In the genomic region with DNA sequence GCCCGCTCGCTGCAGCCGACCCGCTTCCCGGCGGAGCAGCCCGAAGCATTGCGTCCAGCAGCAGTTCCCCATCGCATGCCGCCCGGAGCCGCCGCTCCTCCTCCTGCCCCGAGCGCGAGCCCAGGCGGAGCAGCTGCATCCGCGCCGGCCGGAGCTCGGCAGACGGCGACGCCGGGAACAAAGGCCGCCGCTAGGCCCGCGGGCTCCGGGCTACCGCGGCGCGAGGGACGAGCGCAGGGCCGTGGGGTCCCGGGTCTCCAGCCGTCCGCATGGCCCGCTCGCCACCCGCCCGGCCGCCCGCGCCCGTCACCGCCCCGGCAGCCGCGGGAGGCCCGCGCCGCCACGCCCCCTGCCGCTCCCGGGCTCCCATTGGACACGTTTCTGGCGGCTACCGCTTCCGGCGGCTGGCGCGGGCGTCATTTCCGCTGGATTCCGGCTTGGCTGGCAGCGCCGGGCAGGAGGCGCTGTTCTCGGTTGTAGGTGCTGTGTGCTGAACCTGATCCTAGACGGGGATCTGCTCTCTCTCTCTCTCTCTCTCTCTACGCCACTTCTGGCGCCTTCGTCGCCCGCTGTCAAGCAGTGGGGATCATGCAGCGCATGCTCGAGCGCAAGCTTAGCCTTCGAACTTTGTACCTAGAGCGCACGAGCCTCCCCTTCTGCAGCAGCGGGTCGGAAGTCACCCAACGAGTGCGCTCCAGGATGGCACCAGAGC, we compare ENCODE assay signal across 7 mouse cellular contexts. TPM values are rescaled to one million over a fixed set of nuclear protein-coding genes. Genes with fewer than 3 reads are reported as not detected.
A peak's percentile ranks its signal among the peaks of the same experiment; 100 is the strongest.
DNase-seq lines count a peak whose midpoint lies in the region; ATAC-seq and TF ChIP-seq lines count a peak whose summit lies in the region.

Gene Ap1ar (minus strand): TSS at position 370 of the 712 bp plus-strand sequence.

- H3K4me2 ChIP-seq in embryonic facial prominence, embryonic 12.5 days (replicated peaks): peak within 1 kb of the TSS; percentile 79
- peak within 1 kb of the TSS; percentile 80 for H3K4me2 ChIP-seq in limb, embryonic 12.5 days
- H3K4me2 ChIP-seq in midbrain, embryonic 15.5 days: peak within 1 kb of the TSS; percentile 61

- H3K9me3 ChIP-seq in embryonic facial prominence, embryonic 12.5 days: no peaks in the 10 kb centered on the region
- no peaks in the 10 kb centered on the region for H3K9me3 ChIP-seq in limb, embryonic 12.5 days
- H3K9me3 ChIP-seq in midbrain, embryonic 15.5 days: no peaks in the 10 kb centered on the region

- peak within 1 kb of the TSS; percentile 80 for H3K4me3 ChIP-seq in embryonic facial prominence, embryonic 12.5 days
- peak within 1 kb of the TSS; percentile 93 for H3K4me3 ChIP-seq in kidney, adult 2 months (ENCODE audit: insufficient read depth, low read depth, low read length)
- H3K4me3 ChIP-seq in limb, embryonic 12.5 days (replicated peaks): peak within 1 kb of the TSS; percentile 94
- peak within 1 kb of the TSS; percentile 87 for H3K4me3 ChIP-seq in midbrain, embryonic 15.5 days
- peak within 1 kb of the TSS; percentile 79 for H3K4me3 ChIP-seq in spleen, adult 2 months (ENCODE audit: extremely low read depth, insufficient read depth, insufficient read length)

- no peaks in the 10 kb centered on the region for H3K27me3 ChIP-seq in embryonic facial prominence, embryonic 12.5 days
- no peaks in the 10 kb centered on the region for H3K27me3 ChIP-seq in kidney, adult 2 months (replicated peaks; ENCODE audit: control insufficient read depth, insufficient read depth, low read length)
- no peaks in the 10 kb centered on the region for H3K27me3 ChIP-seq in limb, embryonic 12.5 days
- no peaks in the 10 kb centered on the region for H3K27me3 ChIP-seq in midbrain, embryonic 15.5 days (replicated peaks)
- no peaks in the 10 kb centered on the region for H3K27me3 ChIP-seq in spleen, adult 2 months (ENCODE audit: control insufficient read depth, insufficient read depth, low read length)

- H3K9ac ChIP-seq in embryonic facial prominence, embryonic 12.5 days: peak within 1 kb of the TSS; percentile 84
- H3K9ac ChIP-seq in limb, embryonic 12.5 days (replicated peaks): peak within 1 kb of the TSS; percentile 91
- H3K9ac ChIP-seq in midbrain, embryonic 15.5 days: peak within 1 kb of the TSS; percentile 97

- peak; percentile 55 for TF ChIP-seq CTCF in kidney, adult 2 months (conservative IDR thresholded peaks at IDR 0.05; ENCODE audit: insufficient read depth, insufficient read length, low read depth, low read length)
- TF ChIP-seq CTCF in spleen, adult 2 months (IDR thresholded peaks at IDR 0.05; ENCODE audit: extremely low read depth, insufficient read depth, insufficient read length, insufficient replicate concordance): peak; percentile 56; the same call in 1 of the 2 replicates

- H3K4me1 ChIP-seq in embryonic facial prominence, embryonic 12.5 days: peaks cover 13% of the 10 kb centered on the region
- H3K4me1 ChIP-seq in kidney, adult 2 months (ENCODE audit: control insufficient read depth, insufficient read depth, low read length): peaks cover 14% of the 10 kb centered on the region; the same call in 1 of the 2 replicates
- H3K4me1 ChIP-seq in limb, embryonic 12.5 days (replicated peaks): peaks cover 12% of the 10 kb centered on the region
- peaks cover 25% of the 10 kb centered on the region for H3K4me1 ChIP-seq in midbrain, embryonic 15.5 days
- no peaks in the 10 kb centered on the region for H3K4me1 ChIP-seq in spleen, adult 2 months (ENCODE audit: control insufficient read depth, insufficient read depth, insufficient read length)

- peak within 1 kb of the TSS; percentile 88 for H3K27ac ChIP-seq in embryonic facial prominence, embryonic 12.5 days
- peak within 1 kb of the TSS; percentile 85 for H3K27ac ChIP-seq in kidney, adult 2 months (ENCODE audit: insufficient read depth, low read depth, low read length)
- peak within 1 kb of the TSS; percentile 90 for H3K27ac ChIP-seq in limb, embryonic 12.5 days
- peak within 1 kb of the TSS; percentile 90 for H3K27ac ChIP-seq in midbrain, embryonic 15.5 days
- peak within 1 kb of the TSS; percentile 92 for H3K27ac ChIP-seq in spleen, adult 2 months (ENCODE audit: insufficient read depth, low read length)

- peak; percentile 67 for TF ChIP-seq POLR2A in kidney, adult 2 months (IDR thresholded peaks at IDR 0.05; ENCODE audit: low read depth, low read length)
- peak; percentile 23; the same call in 1 of the 2 replicates for TF ChIP-seq POLR2A in spleen, adult 2 months (IDR thresholded peaks at IDR 0.05; ENCODE audit: low read depth, low read length)

- under 1% methylated on average over 68 of the region's 89 CpGs for WGBS in embryonic facial prominence, embryonic 12.5 days
- WGBS in kidney, adult 2 months: under 1% methylated on average over 85 of the region's 89 CpGs
- under 1% methylated on average over 89 of the region's 89 CpGs for WGBS in limb, embryonic 12.5 days
- under 1% methylated on average over 84 of the region's 89 CpGs for WGBS in midbrain, embryonic 15.5 days
- WGBS in spleen, adult 2 months: under 1% methylated on average over 87 of the region's 89 CpGs

- DNase-seq in adrenal gland, postnatal 25 days: peak; percentile 97
- peak; percentile 97 for DNase-seq in heart, adult 18-20 months
- DNase-seq in kidney, adult 2 months: peak; percentile 97
- DNase-seq in spleen, adult 2 months (ENCODE audit: low read depth in 1 of 2, low spot score in 2 of 2): peak; percentile 85 to 94

- peak; percentile 94 for ATAC-seq in embryonic facial prominence, embryonic 12.5 days (ENCODE audit: insufficient number of reproducible peaks, insufficient read depth, low FRiP score, low TSS enrichment)
- peak; percentile 97 for ATAC-seq in limb, embryonic 12.5 days (ENCODE audit: insufficient number of reproducible peaks, insufficient read depth, low FRiP score, low TSS enrichment, low read depth)
- peak; percentile 98 for ATAC-seq in midbrain, embryonic 15.5 days (replicated peaks)

- no peaks in the 10 kb centered on the region for H3K36me3 ChIP-seq in embryonic facial prominence, embryonic 12.5 days
- H3K36me3 ChIP-seq in kidney, adult 2 months (ENCODE audit: control insufficient read depth, insufficient read depth, low read length): no peaks in the 10 kb centered on the region
- H3K36me3 ChIP-seq in limb, embryonic 12.5 days: no peaks in the 10 kb centered on the region
- no peaks in the 10 kb centered on the region for H3K36me3 ChIP-seq in midbrain, embryonic 15.5 days (replicated peaks)
- no peaks in the 10 kb centered on the region for H3K36me3 ChIP-seq in spleen, adult 2 months (ENCODE audit: control insufficient read depth, insufficient read depth, low read length)

RNA-seq across cellular contexts. Expression of gene Ap1ar, which starts in this region (rescaled TPM):
- 35.7 and 40.3 TPM in 2 replicates for total RNA-seq in adrenal gland, postnatal 25 days (2021)
- polyA plus RNA-seq in embryonic facial prominence, embryonic 12.5 days (2016; fragmentation: Nextera tagmentation; extraction: Ambion mirVana): 72.2 and 73.9 TPM in 2 replicates
- 10 to 100 TPM; 18.3 to 18.9 TPM for total RNA-seq in heart, adult 18-20 months (2021)
- polyA plus RNA-seq in kidney, adult 2 months (2012; rRNA removed): 36.7 and 37.1 TPM in 2 replicates
- polyA plus RNA-seq in limb, embryonic 12.5 days (2016; fragmentation: Nextera tagmentation; extraction: Ambion mirVana): 64.8 and 69.4 TPM in 2 replicates
- polyA plus RNA-seq in midbrain, embryonic 15.5 days (2015; fragmentation: Nextera tagmentation; extraction: Ambion mirVana): 95.0 and 100 TPM in 2 replicates
- polyA plus RNA-seq in spleen, adult 2 months (2012; rRNA removed): 14.8 and 15.6 TPM in 2 replicates

Comparison
In these comparisons a context has a peak if more than half of its experiments do, and no peak if none do; other contexts are left out.
1. Peak in every context shown above with its lines: DNase-seq, ATAC-seq, H3K4me3 ChIP-seq and H3K27ac ChIP-seq.